Mouse (Mus musculus) CH12.LX (cell line): ENCODE data around the gene Slc32a1. TPM values are rescaled to one million over a fixed set of nuclear protein-coding genes. Genes with fewer than 3 reads are reported as not detected.

Experiments used
- DNase-seq: peaks from one replicate; pipeline ENCODE4 v3.0.0-alpha.2; 2013; ENCODE audit errors: extremely low read depth
- H3K27ac ChIP-seq: 2 replicates; pipeline ENCODE4 v1.5.1; 2012; ENCODE audit warnings: low read depth, mild to moderate bottlenecking, control low read depth, moderate library complexity; ENCODE audit not compliant: insufficient read depth
- H3K27me3 ChIP-seq: replicated peaks from 2 replicates; pipeline ENCODE3; 2012; ENCODE audit warnings: inconsistent platforms
- H3K36me3 ChIP-seq, 2 experiments: replicated peaks in 1 of 2; 2 replicates each; pipeline versions ENCODE3 to v1.6.1; 2012; ENCODE audit warnings: inconsistent platforms in 1 of 2, low read length in 1 of 2, mild to moderate bottlenecking in 1 of 2, mixed read lengths in 1 of 2, moderate library complexity in 1 of 2; ENCODE audit not compliant: control insufficient read depth in 1 of 2, insufficient read depth in 1 of 2
- H3K4me1 ChIP-seq, 2 experiments: 2 replicates each; pipeline ENCODE4 v1.6.1; 2012; ENCODE audit warnings: inconsistent platforms in 1 of 2, moderate library complexity in 1 of 2; ENCODE audit not compliant: insufficient read depth in 2 of 2, control insufficient read depth in 1 of 2
- H3K4me2 ChIP-seq: 2 replicates; pipeline ENCODE4 v1.6.1; 2012; ENCODE audit warnings: low read depth, mild to moderate bottlenecking, control low read depth; ENCODE audit not compliant: poor library complexity, insufficient read depth, severe bottlenecking
- H3K4me3 ChIP-seq, 3 experiments: fragments of 150-350 bp in 1 of 3; sonication (generic) in 1 of 3; replicated peaks in 1 of 3; 2 replicates each; pipeline versions ENCODE3 to v1.5.1; 2011 to 2012; ENCODE audit warnings: low read depth in 2 of 3, low read length in 2 of 3, mild to moderate bottlenecking in 2 of 3, moderate library complexity in 2 of 3, control low read depth in 1 of 3, improper control_type of control experiment in 1 of 3, inconsistent platforms in 1 of 3, mixed read lengths in 1 of 3; ENCODE audit not compliant: poor library complexity in 1 of 3
- H3K79me2 ChIP-seq: replicated peaks from 2 replicates; pipeline ENCODE4 v1.6.1; 2012; ENCODE audit warnings: mild to moderate bottlenecking, moderate library complexity; ENCODE audit not compliant: control insufficient read depth, poor library complexity, insufficient read depth, severe bottlenecking; ENCODE audit errors: extremely low read depth
- H3K9ac ChIP-seq: 2 replicates; pipeline ENCODE4 v1.6.1; 2012; ENCODE audit warnings: low read depth, mild to moderate bottlenecking, control low read depth, moderate library complexity; ENCODE audit not compliant: insufficient read depth
- H3K9me3 ChIP-seq: replicated peaks from 2 replicates; pipeline ENCODE3; 2012; ENCODE audit warnings: low read length, inconsistent platforms, mixed read lengths
- ETS1 ChIP-seq: conservative IDR thresholded peaks from 2 replicates; pipeline ENCODE4 v1.6.1; 2012; ENCODE audit warnings: low read depth, mild to moderate bottlenecking, inconsistent platforms, low read length, improper control_type of control experiment, moderate library complexity
- IRF4 ChIP-seq: IDR thresholded peaks from 2 replicates; pipeline ENCODE4 v1.6.1; 2014; ENCODE audit warnings: low read depth, mild to moderate bottlenecking, inconsistent platforms, low read length, improper control_type of control experiment
- MAX ChIP-seq: IDR thresholded peaks from 2 replicates; pipeline ENCODE4 v1.6.1; 2011; ENCODE audit warnings: low read length, improper control_type of control experiment
- MAZ ChIP-seq: IDR thresholded peaks from 2 replicates; pipeline ENCODE4 v1.6.1; 2012; ENCODE audit warnings: low read depth, mild to moderate bottlenecking, inconsistent platforms, low read length, improper control_type of control experiment, moderate library complexity
- MXI1 ChIP-seq: IDR thresholded peaks from 2 replicates; pipeline ENCODE4 v1.6.1; 2011; ENCODE audit warnings: mild to moderate bottlenecking, low read depth, low read length, improper control_type of control experiment
- MYC ChIP-seq: IDR thresholded peaks from 2 replicates; pipeline ENCODE4 v1.6.1; 2011; ENCODE audit warnings: low read depth, mild to moderate bottlenecking, improper control_type of control experiment, low read length
- PAX5 ChIP-seq: IDR thresholded peaks from 2 replicates; pipeline ENCODE4 v1.6.1; 2012; ENCODE audit warnings: low read length, inconsistent platforms, mixed read lengths
- POLR2A ChIP-seq: IDR thresholded peaks from 2 replicates; pipeline ENCODE4 v1.6.1; 2011; ENCODE audit warnings: low read depth, mild to moderate bottlenecking, improper control_type of control experiment, low read length
- TBP ChIP-seq: conservative IDR thresholded peaks from 2 replicates; pipeline ENCODE4 v1.6.1; 2011; ENCODE audit warnings: low read depth, low read length, improper control_type of control experiment
- ZMIZ1 ChIP-seq: IDR thresholded peaks from 2 replicates; pipeline ENCODE4 v1.6.1; 2012; ENCODE audit warnings: low read depth, mild to moderate bottlenecking, inconsistent platforms, low read length, improper control_type of control experiment
- ZNF384 ChIP-seq: IDR thresholded peaks from 2 replicates; pipeline ENCODE4 v1.6.1; 2012; ENCODE audit warnings: low read depth, low read length, improper control_type of control experiment, inconsistent platforms
- dilution Hi-C: fragments of 300-500 bp; cut with MboI; formaldehyde crosslinking; loops from 2 replicates; pipeline ENCODE4 v1.14.3; 2020; ENCODE audit warnings: low sequenced_read_pairs; ENCODE audit not compliant: extremely low pct_unique_long_range_greater_than_20kb, extremely low pct_ligation_motif_present
- in situ Hi-C: fragments of 300-500 bp; cut with MboI; formaldehyde crosslinking; loops from 3 replicates; pipeline ENCODE4 v1.14.3; 2019; ENCODE audit warnings: low sequenced_read_pairs, low pct_ligation_motif_present, low pct_unique_long_range_greater_than_20kb, mixed read lengths
- polyA plus RNA-seq: library from polyadenylated mRNA; unstranded; fragments of >175 nt; gene quantifications from 2 replicates; pipeline ENCODE4 v1.2.1, GENCODE M21; 2012; ENCODE audit warnings: low read depth; ENCODE audit not compliant: insufficient read length
- total RNA-seq, 2 experiments: library from RNA; depleted of rRNA; stranded (reverse); fragments of 300-350 nt in 1 of 2; fragments of >200 nt in 1 of 2; gene quantifications; 2 replicates each; pipeline ENCODE4 v1.2.3; 2012 to 2014

The Slc32a1 gene
- total and polyA plus RNA-seq, 3 experiments, result not detected

DNA sequence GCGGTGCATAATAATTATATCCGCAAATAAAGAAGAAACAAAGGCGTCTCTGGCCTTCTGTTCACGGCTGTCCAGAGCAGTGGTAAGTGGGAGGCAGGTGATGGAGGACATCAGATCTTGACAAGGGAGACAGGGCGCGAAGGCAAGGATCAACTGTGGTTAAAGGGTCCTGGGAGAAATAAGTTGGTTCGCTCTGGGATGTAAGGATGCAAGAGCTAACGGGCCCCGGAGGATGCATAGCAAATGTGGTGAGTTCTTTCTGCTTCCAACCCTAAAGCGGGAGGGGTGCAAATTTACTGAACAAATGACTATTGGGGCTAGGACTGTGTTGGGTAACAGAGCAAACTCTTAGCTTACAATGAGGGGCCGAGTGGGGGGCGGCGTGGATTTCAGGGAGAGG is 5.1 kb downstream of the Slc32a1 start:
- no peak for TF ChIP-seq MYC
- no peak overlapping the region for H3K4me2 ChIP-seq
- in situ Hi-C loops (no loop called here), dilution Hi-C loops (no loop called here)
- H3K9ac ChIP-seq, result no peak overlapping the region
- H3K36me3 ChIP-seq, result no peaks in the 10 kb centered on the region
- H3K4me1 ChIP-seq, result no peaks in the 10 kb centered on the region
- H3K27ac ChIP-seq, result no peak overlapping the region
- peaks cover 37% of the 10 kb centered on the region for H3K27me3 ChIP-seq
- DNase-seq, result no peak
- no peaks in the 10 kb centered on the region for H3K79me2 ChIP-seq
- peaks cover 11% of the 10 kb centered on the region for H3K9me3 ChIP-seq
- H3K4me3 ChIP-seq, result no peak overlapping the region

DNA sequence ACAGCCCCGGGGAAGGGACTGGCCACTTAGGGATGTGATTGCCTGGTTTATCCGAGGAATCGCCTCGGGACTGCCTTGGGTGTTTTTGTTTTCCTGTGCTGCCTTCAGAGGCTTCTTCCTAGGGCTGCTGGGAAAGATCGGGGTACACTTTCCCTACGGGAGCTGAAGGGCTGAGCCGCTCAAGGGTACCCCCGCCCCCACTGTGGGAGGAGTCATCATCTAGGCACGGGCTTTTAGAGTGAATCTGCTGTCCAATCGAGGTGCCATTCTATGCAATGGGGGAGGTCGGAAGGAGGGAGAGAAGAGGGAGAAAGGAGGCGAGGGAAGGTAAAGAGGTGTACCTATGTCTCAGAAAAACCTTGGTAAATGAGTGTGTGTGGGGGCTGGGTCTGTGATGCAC is 5.7 kb downstream of the Slc32a1 start:
- H3K9me3 ChIP-seq, result peaks cover 7% of the 10 kb centered on the region
- dilution Hi-C loops, result no loop called here
- H3K27me3 ChIP-seq, result peaks cover 42% of the 10 kb centered on the region

DNA sequence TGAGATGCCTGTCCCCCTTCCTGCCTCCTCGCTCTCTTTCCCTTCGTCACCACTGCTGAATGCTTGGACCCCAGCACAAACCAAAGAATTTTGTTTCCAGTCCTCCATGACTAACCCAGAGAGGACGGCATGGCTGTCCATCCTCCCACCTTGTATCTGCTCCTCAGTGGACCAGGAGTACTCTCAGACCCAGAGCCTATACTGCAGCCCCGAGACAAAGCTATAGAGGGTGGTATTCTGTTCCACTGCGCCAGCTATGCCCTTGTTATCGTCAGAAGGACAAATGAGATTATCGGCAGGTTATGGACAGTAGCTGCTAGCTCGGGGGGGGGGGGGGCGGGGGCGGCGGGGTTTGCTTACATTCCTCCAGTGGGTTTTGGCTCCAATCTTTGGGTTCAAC is 6.2 kb downstream of the Slc32a1 start:
- no peak overlapping the region for H3K4me2 ChIP-seq
- H3K27ac ChIP-seq, result no peak overlapping the region
- H3K36me3 ChIP-seq, result no peaks in the 10 kb centered on the region
- dilution Hi-C loops, result no loop called here
- no peak for TF ChIP-seq ZNF384
- no peak for TF ChIP-seq MAX
- TF ChIP-seq MYC, result no peak
- no peak overlapping the region for H3K9ac ChIP-seq
- peaks cover 7% of the 10 kb centered on the region for H3K9me3 ChIP-seq
- no peaks in the 10 kb centered on the region for H3K4me1 ChIP-seq
- H3K79me2 ChIP-seq, result no peaks in the 10 kb centered on the region
- H3K27me3 ChIP-seq, result peaks cover 47% of the 10 kb centered on the region
- H3K4me3 ChIP-seq, result no peak overlapping the region
- in situ Hi-C loops, result no loop called here
- no peak for DNase-seq

More for the DNA sequence above, 5.7 kb downstream of the Slc32a1 start:
- H3K36me3 ChIP-seq, result no peaks in the 10 kb centered on the region
- H3K4me1 ChIP-seq, result no peaks in the 10 kb centered on the region
- H3K4me3 ChIP-seq, result no peak overlapping the region
- TF ChIP-seq ETS1 (no peak), PAX5 (no peak), MYC (no peak), IRF4 (no peak), MXI1 (no peak), TBP (no peak), MAZ (no peak), POLR2A (no peak), ZMIZ1 (no peak)
- no peak overlapping the region for H3K4me2 ChIP-seq
- H3K9ac ChIP-seq, result no peak overlapping the region
- no peak for DNase-seq
- H3K27ac ChIP-seq, result no peak overlapping the region
- H3K79me2 ChIP-seq, result no peaks in the 10 kb centered on the region
- in situ Hi-C loops, result no loop called here
